Mouse (Mus musculus) testis, postnatal 10 days (tissue): ENCODE measurements at regions not wholly inside any gene's neighbourhood (a gene's known extent, or its start where the extent isn't known, plus 50 kb on each side); places are given as distances from the start of the nearest gene placed in this dataset.

Source experiments
- DNase-seq: peaks from one replicate; pipeline ENCODE4 v3.0.0; 2021; ENCODE audit warnings: low spot score

- no peak for DNase-seq
These were observed 323.2 kb downstream of the Ptprc start for GRCm38 (mm10) chr1:137852262-137852661.

DNA sequence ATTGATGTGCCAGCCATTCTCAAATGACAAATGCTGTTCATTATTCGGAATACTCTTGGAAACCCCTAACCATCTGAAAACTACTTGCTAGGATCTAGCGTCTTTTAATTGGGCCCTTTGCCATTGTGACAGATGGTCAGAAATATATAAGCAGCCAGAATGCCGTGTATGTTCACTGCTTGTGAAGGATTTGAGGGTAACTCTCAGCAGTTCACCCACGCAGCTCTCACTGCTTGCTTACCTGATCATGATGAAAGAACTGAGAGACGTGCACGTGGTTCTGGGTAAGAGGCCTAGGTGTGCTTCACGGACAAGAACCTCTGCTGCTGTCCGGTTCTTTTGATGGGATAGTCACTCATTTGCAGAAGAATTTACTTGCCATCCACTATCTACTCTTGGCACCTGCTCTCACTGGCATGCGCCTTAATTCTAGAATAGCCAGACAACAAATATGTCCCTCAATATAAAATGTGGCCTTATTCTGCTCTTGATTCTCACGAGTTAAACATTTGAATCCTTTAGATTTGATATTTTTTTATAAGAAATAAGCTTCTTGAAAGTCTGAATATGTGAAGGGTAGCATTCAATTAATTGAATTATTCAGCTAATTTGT is 328.1 kb downstream of the Ptprc start:
- DNase-seq, result no peak

DNA sequence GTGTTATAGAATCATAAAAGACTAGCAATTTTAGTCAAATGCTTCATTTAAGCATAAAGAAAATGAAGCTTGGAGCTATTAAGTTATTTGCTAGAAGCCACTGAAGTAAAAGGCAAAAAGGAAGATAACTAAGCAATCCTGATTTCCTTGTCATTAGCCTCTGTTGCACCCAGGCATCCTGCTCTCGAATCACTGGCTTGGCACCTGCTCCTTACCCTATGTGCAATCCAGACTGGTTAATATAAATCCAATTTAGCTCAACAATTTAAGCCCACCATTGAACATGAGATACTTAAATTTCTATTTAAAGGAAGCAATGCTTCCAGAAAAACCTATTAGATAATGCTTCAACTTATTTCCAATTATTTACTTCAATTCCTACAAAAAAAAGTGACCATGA is 328.7 kb downstream of the Ptprc start:
- no peak for DNase-seq

DNA sequence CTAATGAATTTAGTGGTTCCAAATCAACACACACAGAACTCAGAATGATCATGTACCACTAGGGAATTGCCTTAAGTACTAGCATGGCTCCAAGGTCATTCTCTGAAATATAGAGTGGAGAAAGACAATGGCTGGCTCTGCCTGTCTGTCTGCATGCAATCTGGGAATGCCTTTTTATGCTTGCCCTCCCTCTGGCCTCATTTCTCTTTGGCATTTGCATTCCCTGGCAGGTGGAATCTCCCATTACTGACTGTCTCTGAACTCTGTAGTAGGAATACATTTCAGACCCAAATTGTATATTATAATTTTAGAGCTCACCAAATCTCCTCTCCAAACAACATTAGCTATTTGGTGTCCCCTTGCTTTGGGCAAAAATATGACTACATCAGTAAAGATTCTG is 335.0 kb downstream of the Ptprc start:
- DNase-seq, result no peak

DNA sequence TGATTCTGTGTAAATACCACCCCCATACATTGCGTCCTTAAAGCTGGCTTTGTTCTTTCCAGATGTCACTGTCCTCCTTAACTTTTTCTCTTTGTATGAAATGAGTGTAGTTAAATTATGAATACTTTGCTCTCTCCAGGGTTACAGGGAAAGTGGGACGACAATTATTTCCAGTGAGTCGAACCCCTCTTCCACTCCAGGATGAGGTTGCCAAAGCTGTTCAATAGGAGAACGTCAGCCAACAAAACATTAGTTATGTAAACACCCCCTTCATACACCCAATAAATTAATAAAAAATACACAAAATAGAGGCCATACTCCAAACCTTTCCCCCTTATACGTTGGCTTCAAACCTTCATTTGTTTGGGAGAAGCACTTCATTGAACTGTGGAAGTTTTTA is 335.8 kb downstream of the Ptprc start:
- DNase-seq, result no peak

GRCm38 (mm10) chr1:137839263-137839662 is 336.2 kb downstream of the Ptprc start:
- DNase-seq, result no peak

DNA sequence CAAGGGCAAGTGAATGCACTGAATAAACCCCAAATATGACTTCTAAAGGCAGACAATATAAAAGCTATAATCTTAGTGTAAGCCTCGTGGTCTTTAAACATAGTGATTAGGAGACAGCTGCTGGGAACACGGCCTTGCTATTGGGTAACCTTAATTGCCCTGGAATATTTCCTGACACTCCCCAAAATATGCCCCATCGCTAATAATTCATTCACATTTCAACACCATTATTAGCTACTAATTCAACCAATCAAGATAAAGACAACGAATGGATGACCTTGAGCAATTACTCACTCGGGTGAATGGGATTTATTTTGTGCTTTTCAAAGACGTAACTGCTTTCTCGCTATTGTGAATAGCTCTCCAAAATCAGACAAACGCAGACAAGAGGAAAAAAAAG is 337.2 kb downstream of the Ptprc start:
- DNase-seq, result no peak

DNA sequence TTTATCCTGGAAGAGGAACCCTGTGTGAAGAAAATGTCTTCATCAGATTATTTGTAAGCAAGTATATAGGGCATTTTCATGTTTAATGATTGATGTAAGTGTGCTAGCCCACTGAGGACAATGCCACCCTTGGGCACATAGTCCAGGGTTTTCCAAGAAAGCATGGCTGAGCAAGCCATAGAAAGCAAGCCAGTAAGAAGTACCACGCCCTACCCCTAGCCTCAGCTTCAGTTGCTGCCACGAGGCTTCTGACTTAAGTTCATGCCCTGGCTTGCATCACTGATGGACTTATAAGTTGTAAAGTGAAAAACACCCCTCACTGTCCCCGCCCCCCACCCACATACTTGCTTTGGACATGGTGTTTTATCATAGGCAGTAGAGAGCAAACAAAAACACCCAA is 342.0 kb downstream of the Ptprc start:
- no peak for DNase-seq

- DNase-seq, result no peak
These were observed 344.2 kb downstream of the Ptprc start for GRCm38 (mm10) chr1:137831284-137831683.

DNA sequence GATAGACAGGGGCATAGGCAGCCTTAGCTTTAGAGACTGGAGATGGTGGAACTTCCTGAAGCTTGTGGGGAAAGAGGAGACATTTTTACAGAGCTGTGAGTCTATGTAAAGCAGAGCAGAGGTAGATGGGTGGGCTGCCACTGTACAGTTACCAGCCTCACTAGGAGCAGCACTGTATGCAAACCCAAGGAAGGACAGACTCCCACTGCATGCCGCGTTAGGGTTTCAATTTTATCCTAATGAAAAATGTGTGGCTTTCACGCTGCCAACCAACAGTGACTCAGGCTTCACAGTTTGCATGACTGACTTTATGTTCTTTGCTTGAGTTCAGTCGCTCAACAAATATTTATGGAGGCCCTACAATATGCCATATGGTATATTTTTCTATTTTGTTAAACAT is 348.1 kb downstream of the Ptprc start:
- DNase-seq, result no peak

DNA sequence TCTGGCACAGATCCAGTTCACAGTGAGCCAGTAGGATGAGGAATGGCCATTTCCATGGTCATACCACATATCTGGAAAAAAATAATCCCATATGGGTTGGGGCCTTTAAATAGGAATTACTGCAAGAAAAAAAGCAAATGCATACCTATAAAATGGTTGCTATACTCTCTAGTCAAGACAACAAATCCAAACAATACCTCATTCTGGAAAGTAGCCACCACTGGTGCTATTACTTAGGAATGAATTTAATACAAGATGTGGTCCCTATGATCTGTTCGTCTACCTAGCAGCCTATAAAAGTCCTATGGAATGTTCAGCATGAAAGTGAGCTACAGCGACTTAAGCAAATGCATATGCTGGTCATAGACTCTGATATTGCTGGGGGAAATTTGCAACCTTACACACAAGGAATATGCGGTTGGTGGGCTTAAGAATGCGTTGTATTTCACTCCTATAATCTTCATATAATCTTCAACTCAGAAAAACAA is 360.1 kb downstream of the Ptprc start:
- DNase-seq, result no peak

DNA sequence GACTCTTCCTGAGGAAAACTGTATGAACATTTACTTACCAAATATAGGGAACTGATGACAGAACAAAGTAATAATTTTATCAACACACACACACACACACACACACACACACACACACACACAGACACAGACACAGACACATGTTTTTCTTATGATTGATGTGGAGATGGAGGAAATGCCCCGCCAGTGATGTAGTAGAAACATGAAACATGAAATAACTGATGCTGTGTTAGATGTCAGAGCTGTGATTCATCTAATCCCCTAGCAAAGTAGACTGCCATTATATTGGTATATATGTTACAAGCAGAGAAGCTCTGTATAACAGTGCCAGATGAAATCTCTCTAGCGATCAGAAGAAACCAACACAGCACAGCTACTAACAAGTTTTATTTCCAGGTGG is 361.0 kb downstream of the Ptprc start:
- no peak for DNase-seq

DNA sequence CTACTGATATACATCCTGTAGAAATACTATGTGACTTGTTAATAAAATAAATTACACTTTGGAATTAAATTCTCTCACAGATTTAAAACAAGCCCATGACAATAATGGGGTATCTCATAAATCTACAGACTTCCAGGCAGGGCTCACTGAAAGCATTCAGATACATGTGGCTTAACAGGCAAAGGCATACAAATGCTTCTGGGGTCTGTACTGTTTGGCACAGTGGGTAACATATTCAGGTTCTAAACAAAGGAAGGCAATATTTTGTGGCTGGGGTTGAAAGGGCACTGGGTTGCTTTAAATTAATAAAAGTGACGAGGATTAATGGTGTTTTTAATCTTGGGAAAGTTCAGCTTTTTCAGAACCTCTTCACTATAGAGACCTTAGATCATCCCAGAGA is 361.8 kb downstream of the Ptprc start:
- DNase-seq, result no peak

DNA sequence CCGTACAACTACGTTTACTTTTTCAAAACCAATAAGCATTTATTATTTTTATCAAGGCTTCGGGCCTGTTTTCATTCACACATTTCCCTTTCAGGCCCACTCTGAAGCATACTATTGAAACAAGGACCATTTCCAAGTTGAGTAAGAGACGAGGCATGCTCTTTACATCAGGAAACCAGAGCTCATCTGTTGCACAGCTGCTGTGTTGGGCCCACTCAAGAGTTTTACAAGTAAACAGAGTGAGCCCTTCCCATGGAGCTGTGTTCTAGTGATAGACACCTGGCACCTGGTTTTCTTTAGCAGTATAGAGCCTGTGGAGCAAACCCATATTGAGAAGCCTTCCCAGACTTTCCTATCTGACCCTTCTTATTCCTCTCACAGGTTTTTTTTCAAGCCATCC is 363.5 kb downstream of the Ptprc start:
- DNase-seq, result no peak

DNA sequence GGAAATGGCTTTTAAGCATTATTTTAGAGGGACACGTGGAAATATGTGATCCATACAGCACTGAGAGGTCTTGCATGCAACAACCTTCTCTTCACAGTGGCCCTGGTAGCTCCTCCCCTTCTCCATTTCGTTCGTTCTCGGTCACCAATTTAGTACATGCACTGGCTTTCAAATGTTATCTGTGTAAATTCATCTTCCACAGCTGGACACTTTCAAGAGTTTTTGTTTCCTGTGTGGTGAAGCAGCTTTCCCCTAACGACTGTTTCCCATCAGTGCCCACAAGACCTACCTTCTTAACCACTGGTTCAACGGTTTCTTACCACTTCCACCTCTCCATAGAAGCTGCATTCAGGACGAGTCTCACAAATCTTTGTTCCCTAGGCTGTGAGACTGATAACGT is 368.8 kb downstream of the Ptprc start:
- no peak for DNase-seq

GRCm38 (mm10) chr1:137806252-137806651 is 369.3 kb downstream of the Ptprc start:
- no peak for DNase-seq

DNA sequence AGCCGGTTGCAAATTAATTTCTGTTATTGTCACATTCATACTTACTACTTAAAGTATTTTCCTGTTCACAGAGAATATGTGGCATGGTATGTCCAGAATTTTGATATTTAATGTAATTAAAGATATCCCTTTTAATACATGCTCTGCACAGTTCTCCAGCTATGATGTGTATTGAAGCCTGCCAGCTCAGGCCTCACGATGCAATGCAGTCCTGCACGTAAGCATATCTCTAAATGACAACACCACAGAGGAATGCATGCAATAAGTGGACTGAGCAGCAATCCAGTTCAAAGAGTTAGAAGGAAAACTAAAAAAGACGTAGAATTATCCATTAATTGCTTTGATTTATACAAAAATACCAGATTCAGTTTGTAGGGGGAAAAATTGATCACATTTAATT is 373.4 kb downstream of the Ptprc start:
- DNase-seq, result no peak

DNA sequence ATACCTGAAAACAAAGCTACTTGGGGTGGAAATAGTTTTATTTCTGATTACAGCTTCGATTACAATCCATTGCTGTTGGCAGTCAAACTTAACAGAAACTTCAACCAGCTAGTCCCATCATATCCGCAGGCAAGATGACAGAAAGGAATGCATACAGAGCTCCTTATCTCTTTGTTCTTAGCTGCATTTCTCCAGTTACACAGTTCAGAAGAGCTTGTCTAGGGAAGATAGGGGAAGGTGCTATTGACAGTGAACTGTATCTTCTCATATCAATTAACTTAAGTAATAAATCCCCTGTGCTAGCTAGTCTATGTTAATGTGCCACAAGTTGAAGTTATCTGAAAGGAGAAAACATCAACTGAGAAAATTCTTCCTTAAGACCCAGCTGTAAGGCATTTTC is 374.8 kb downstream of the Ptprc start:
- no peak for DNase-seq

- no peak for DNase-seq
These were observed 386.7 kb downstream of the Ptprc start for GRCm38 (mm10) chr1:137788789-137789188.

- no peak for DNase-seq
These were observed 388.9 kb downstream of the Ptprc start for GRCm38 (mm10) chr1:137786653-137787052.

DNA sequence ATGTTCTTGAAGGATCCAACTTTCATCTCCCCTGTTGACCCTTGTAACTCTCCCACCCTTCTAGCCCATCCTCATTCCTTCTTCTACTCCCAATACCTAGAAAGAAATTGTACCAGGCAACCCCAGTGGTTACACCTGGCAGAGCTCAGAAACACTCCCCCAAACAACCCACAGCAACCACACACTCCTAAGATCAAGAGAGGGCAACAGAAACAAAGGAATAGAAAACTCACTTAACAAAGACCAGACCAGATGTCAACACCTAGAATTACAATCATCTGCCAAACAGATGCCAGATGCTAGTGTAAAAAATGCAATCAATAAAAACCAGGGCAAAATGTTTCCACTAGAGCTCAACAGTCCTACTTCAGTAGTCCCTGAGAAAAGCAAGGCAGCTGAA is 400.9 kb downstream of the Ptprc start:
- no peak for DNase-seq

DNA sequence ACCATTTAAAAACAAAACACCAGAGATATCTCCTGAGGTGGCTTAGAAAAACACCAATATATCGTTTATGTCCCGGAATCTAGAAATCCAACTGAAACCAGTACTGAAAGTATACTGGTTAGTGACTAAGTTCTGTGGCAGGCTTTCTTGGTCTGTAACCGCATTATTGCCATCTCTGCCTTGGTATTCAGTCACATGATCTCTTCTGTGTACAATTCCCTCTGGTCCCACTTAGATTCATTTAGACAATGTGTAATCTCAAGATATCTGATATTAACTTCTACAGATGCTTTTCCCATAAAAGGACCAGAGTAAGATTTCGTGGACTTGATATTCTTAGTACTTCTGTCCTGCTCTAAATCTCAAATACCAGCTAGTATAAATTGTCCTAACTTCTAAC is 414.7 kb downstream of the Ptprc start:
- DNase-seq, result no peak

DNA sequence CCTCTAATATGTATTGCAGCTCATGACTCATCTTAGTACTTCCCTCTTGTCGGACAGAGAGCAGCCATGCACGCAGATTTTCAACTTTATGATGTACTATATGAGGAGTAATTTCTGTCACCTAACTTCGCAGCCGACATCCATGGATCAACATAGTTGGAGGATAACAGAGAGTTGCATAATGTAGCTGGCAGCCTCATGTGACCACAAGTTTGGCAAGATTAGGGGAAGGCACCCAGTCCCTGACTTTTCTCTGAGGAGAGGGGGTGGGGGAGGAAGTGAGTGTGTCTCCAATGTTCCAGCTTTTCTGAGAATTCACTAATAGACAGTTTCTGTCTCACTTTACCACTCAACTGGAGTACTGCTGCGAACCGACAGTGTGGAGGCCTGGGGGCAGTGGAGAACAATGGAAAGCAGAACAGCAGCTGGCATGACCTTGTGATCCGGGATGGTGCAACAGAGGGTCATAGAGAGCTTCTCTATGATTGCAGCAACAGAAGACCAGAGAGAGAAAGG is 424.0 kb downstream of the Ptprc start:
- DNase-seq, result no peak

- no peak for DNase-seq
These were observed 424.6 kb downstream of the Ptprc start for GRCm38 (mm10) chr1:137750894-137751293.
